Mouse (Mus musculus) kidney, postnatal 0 days (tissue): ENCODE measurements at regions not wholly inside any gene's neighbourhood (a gene's known extent, or its start where the extent isn't known, plus 50 kb on each side); places are given as distances from the start of the nearest gene placed in this dataset.

Experiments used
- ATAC-seq: fragments of 200-750 bp; cut with Nextera tagmentation; replicated peaks from 2 replicates; pipeline ENCODE4 v1.8.0; 2017; ENCODE audit warnings: low read depth, moderate number of reproducible peaks, moderate TSS enrichment, moderate library complexity; ENCODE audit not compliant: low FRiP score
- DNase-seq: peaks from one replicate; pipeline ENCODE4 v3.0.0-alpha.2; 2016; ENCODE audit warnings: low spot score
- H3K27ac ChIP-seq: fragments of 300-500 bp; sonication (generic); 2 replicates; pipeline ENCODE4 v1.5.1; 2014; ENCODE audit warnings: mild to moderate bottlenecking
- H3K27me3 ChIP-seq: fragments of 300-500 bp; sonication (generic); 2 replicates; pipeline ENCODE4 v1.6.1; 2014; ENCODE audit warnings: low read length, mixed read lengths; ENCODE audit not compliant: insufficient read depth
- H3K36me3 ChIP-seq: fragments of 300-500 bp; sonication (generic); 2 replicates; pipeline ENCODE4 v1.6.1; 2014; ENCODE audit warnings: low read length, mixed read lengths; ENCODE audit not compliant: insufficient read depth
- H3K4me1 ChIP-seq: fragments of 300-500 bp; sonication (generic); replicated peaks from 2 replicates; pipeline ENCODE4 v1.6.1; 2014; ENCODE audit warnings: antibody characterized with exemption, low read length, mixed read lengths; ENCODE audit not compliant: insufficient read depth
- H3K4me2 ChIP-seq: fragments of 300-500 bp; sonication (generic); 2 replicates; pipeline ENCODE4 v1.6.1; 2014; ENCODE audit warnings: mild to moderate bottlenecking, low read length, moderate library complexity, mixed read lengths
- H3K4me3 ChIP-seq: fragments of 300-500 bp; sonication (generic); replicated peaks from 2 replicates; pipeline ENCODE4 v1.5.1; 2014; ENCODE audit warnings: low read depth, low read length
- H3K9ac ChIP-seq: fragments of 300-500 bp; sonication (generic); 2 replicates; pipeline ENCODE4 v1.6.1; 2014; ENCODE audit warnings: low read depth, low read length
- H3K9me3 ChIP-seq: fragments of 300-500 bp; sonication (generic); replicated peaks from 2 replicates; pipeline ENCODE4 v1.6.1; 2016; ENCODE audit warnings: low read length, inconsistent platforms, mixed read lengths
- CTCF ChIP-seq: IDR thresholded peaks from 2 replicates; pipeline ENCODE4 v1.5.1; 2016; ENCODE audit warnings: antibody characterized with exemption, low read depth, mild to moderate bottlenecking, moderate library complexity
- WGBS: fragments of 180-500 bp; shearing (Covaris S2); extraction: QIAGEN DNeasy Blood & Tissue Kit; methylation state at CpG from one replicate; pipeline ENCODE4 v1.1.7; 2014; 5-methylcytosine and 5-hydroxymethylcytosine counted together

- DNase-seq (no peak), ATAC-seq (no peak)
- H3K27ac ChIP-seq = no peak overlapping the region
- H3K9me3 ChIP-seq = no peaks in the 10 kb centered on the region
- H3K4me2 ChIP-seq = no peak overlapping the region
- H3K9ac ChIP-seq = no peak overlapping the region
- 65% methylated on average over 2 of the region's 2 CpGs for WGBS
- H3K36me3 ChIP-seq = no peaks in the 10 kb centered on the region
- H3K27me3 ChIP-seq = no peaks in the 10 kb centered on the region
- no peak for TF ChIP-seq CTCF
- H3K4me3 ChIP-seq = no peak overlapping the region
- H3K4me1 ChIP-seq = no peaks in the 10 kb centered on the region
Observed at GRCm38 (mm10) chr4:26888514-26888913, 541.8 kb upstream of the Manea start.

- Histone ChIP-seq H3K9me3 (no peaks in the 10 kb centered on the region), H3K27me3 (no peaks in the 10 kb centered on the region), H3K4me1 (no peaks in the 10 kb centered on the region), H3K36me3 (no peaks in the 10 kb centered on the region), H3K4me2 (no peak overlapping the region), H3K27ac (no peak overlapping the region), H3K9ac (no peak overlapping the region), H3K4me3 (no peak overlapping the region)
- peak; percentile 33; the same call in 1 of the 2 replicates for TF ChIP-seq CTCF
- DNase-seq = peak; percentile 1
- no peak for ATAC-seq
- WGBS = 45% methylated on average over 3 of the region's 3 CpGs
Observed at GRCm38 (mm10) chr4:26879022-26879421, 532.3 kb upstream of the Manea start.

- Histone ChIP-seq H3K4me1 (no peaks in the 10 kb centered on the region), H3K27ac (no peak overlapping the region), H3K9me3 (no peaks in the 10 kb centered on the region), H3K27me3 (no peaks in the 10 kb centered on the region), H3K9ac (no peak overlapping the region), H3K36me3 (no peaks in the 10 kb centered on the region), H3K4me2 (no peak overlapping the region), H3K4me3 (no peak overlapping the region)
- ATAC-seq (no peak), DNase-seq (no peak)
- no peak for TF ChIP-seq CTCF
- WGBS = 68% methylated on average over 1 of the region's 1 CpGs
Observed at GRCm38 (mm10) chr4:26841761-26842160, 495.1 kb upstream of the Manea start.

GRCm38 (mm10) chr4:26800831-26801230, 454.1 kb upstream of the Manea start:
- no peaks in the 10 kb centered on the region for H3K4me1 ChIP-seq
- 77% methylated on average over 3 of the region's 3 CpGs for WGBS
- no peak for TF ChIP-seq CTCF
- H3K27ac ChIP-seq = no peak overlapping the region
- no peaks in the 10 kb centered on the region for H3K9me3 ChIP-seq
- no peaks in the 10 kb centered on the region for H3K36me3 ChIP-seq
- no peaks in the 10 kb centered on the region for H3K27me3 ChIP-seq
- ATAC-seq (no peak), DNase-seq (no peak)
- H3K4me2 ChIP-seq = no peak overlapping the region
- no peak overlapping the region for H3K9ac ChIP-seq
- no peak overlapping the region for H3K4me3 ChIP-seq

GRCm38 (mm10) chr4:26793181-26793824, 446.6 kb upstream of the Manea start:
- WGBS = 91% methylated on average over 1 of the region's 1 CpGs
- no peak for ATAC-seq
- H3K4me1 ChIP-seq = no peaks in the 10 kb centered on the region
- H3K4me3 ChIP-seq = no peak overlapping the region
- TF ChIP-seq CTCF = no peak
- no peaks in the 10 kb centered on the region for H3K27me3 ChIP-seq
- no peak for DNase-seq
- no peak overlapping the region for H3K27ac ChIP-seq
- H3K4me2 ChIP-seq = no peak overlapping the region
- H3K36me3 ChIP-seq = no peaks in the 10 kb centered on the region
- no peak overlapping the region for H3K9ac ChIP-seq
- H3K9me3 ChIP-seq = no peaks in the 10 kb centered on the region

- no peak overlapping the region for H3K9ac ChIP-seq
- 70% methylated on average over 2 of the region's 2 CpGs for WGBS
- no peak for TF ChIP-seq CTCF
- H3K4me3 ChIP-seq = no peak overlapping the region
- H3K27me3 ChIP-seq = no peaks in the 10 kb centered on the region
- H3K9me3 ChIP-seq = no peaks in the 10 kb centered on the region
- ATAC-seq (no peak), DNase-seq (no peak)
- H3K36me3 ChIP-seq = no peaks in the 10 kb centered on the region
- H3K4me2 ChIP-seq = no peak overlapping the region
- H3K27ac ChIP-seq = no peak overlapping the region
- H3K4me1 ChIP-seq = no peaks in the 10 kb centered on the region
Observed at GRCm38 (mm10) chr4:26767896-26768295, 421.2 kb upstream of the Manea start.
